Mouse (Mus musculus) kidney, adult 2 months (tissue): Measurements from ENCODE around the gene Magi1. TPM values are rescaled to one million over a fixed set of nuclear protein-coding genes. Genes with fewer than 3 reads are reported as not detected.
A peak's percentile ranks its signal among the peaks of the same experiment; 100 is the strongest.

Experiments
- DNase-seq: peaks from one replicate; pipeline ENCODE4 v3.0.0; 2021
- H3K27ac ChIP-seq: fragments of 200-500 bp; 2 replicates; pipeline ENCODE4 v1.5.1; 2012; ENCODE audit warnings: low read depth, low read length, control low read depth, inconsistent platforms; ENCODE audit not compliant: insufficient read depth
- H3K27me3 ChIP-seq: fragments of 200-500 bp; replicated peaks from 2 replicates; pipeline ENCODE4 v1.6.1; 2012; ENCODE audit warnings: mild to moderate bottlenecking, moderate library complexity, low read length, inconsistent platforms; ENCODE audit not compliant: control insufficient read depth, insufficient read depth
- H3K36me3 ChIP-seq: fragments of 200-500 bp; 2 replicates; pipeline ENCODE4 v1.6.1; 2012; ENCODE audit warnings: mild to moderate bottlenecking, moderate library complexity, low read length, inconsistent platforms; ENCODE audit not compliant: control insufficient read depth, insufficient read depth
- H3K4me1 ChIP-seq: fragments of 200-500 bp; 2 replicates; pipeline ENCODE4 v1.6.1; 2011; ENCODE audit warnings: low read length; ENCODE audit not compliant: control insufficient read depth, insufficient read depth
- H3K4me3 ChIP-seq: fragments of 200-500 bp; 2 replicates; pipeline ENCODE4 v1.5.1; 2011; ENCODE audit warnings: mild to moderate bottlenecking, low read depth, low read length, control low read depth; ENCODE audit not compliant: insufficient read depth
- CTCF ChIP-seq: fragments of 200-500 bp; conservative IDR thresholded peaks from 2 replicates; pipeline ENCODE4 v1.5.1; 2011; ENCODE audit warnings: low read depth, mild to moderate bottlenecking, control low read depth, low read length, moderate library complexity, mixed read lengths; ENCODE audit not compliant: insufficient read depth, insufficient read length
- POLR2A ChIP-seq: fragments of 200-500 bp; IDR thresholded peaks from one replicate; pipeline ENCODE4 v1.6.1; 2011; ENCODE audit warnings: low read depth, low read length, control low read depth
- WGBS: fragments of 180-500 bp; shearing (Covaris S2); methylation state at CpG from one replicate; pipeline ENCODE4 v1.1.7; 2018; 5-methylcytosine and 5-hydroxymethylcytosine counted together
- polyA plus RNA-seq: library from polyadenylated mRNA; depleted of rRNA; stranded (reverse); fragments of >200 nt; gene quantifications from 2 replicates; pipeline ENCODE4 v1.2.3, GENCODE M21; 2012

The Magi1 gene
- polyA plus RNA-seq, 1 experiment = 6.1 TPM

DNA sequence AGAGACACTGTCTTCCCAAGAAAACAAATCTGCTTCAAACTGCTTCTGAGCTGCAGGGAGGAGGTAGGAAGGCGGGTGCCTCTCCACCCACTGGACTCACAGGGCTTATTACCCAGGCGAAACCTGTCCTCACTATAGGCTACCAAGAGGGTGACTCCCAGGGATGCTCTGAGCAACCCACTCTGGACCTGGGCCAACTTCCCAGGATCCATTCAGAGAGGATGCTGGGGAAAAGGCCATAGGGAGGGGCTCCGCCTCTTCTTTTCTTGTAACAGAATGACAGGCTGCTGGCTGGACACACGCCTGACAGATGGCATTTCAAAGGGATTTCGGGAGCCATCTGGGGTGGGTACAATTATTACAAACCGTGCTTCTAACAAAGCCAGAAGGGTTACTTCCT is 463.8 kb downstream of the Magi1 start:
- Histone ChIP-seq H3K27me3 (no peaks in the 10 kb centered on the region), H3K27ac (no peak overlapping the region), H3K4me3 (no peak overlapping the region), H3K4me1 (peaks cover 6% of the 10 kb centered on the region; the same call in 1 of the 2 replicates), H3K36me3 (no peaks in the 10 kb centered on the region)
- no peak for DNase-seq
- WGBS = 69% methylated on average over 6 of the region's 6 CpGs
- TF ChIP-seq POLR2A (no peak), CTCF (no peak)

DNA sequence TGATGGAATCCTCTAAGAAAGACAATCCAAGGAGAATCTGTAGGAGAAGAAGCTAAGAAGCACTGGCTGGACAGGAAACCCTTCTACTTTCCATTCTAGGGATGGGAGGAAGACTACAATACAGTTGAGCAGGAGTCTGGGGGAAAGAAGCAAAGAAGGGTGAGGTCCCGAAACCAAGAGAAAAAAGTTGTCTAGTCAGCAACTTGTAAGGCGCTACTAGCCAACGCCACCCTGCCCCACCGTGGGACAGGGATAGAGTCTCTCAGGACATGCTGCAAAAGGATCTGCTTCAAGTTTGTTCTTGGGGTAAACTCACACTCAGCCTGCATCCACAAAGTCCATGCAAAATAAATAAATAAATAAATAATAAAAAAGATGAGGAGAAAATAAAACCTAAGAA is 464.4 kb downstream of the Magi1 start:
- H3K36me3 ChIP-seq = no peaks in the 10 kb centered on the region
- no peak for DNase-seq
- no peak overlapping the region for H3K27ac ChIP-seq
- WGBS = over 99% methylated on average over 4 of the region's 4 CpGs
- no peaks in the 10 kb centered on the region for H3K27me3 ChIP-seq
- H3K4me3 ChIP-seq = no peak overlapping the region
- peaks cover 6% of the 10 kb centered on the region; the same call in 1 of the 2 replicates for H3K4me1 ChIP-seq
- no peak for TF ChIP-seq POLR2A
- no peak for TF ChIP-seq CTCF

DNA sequence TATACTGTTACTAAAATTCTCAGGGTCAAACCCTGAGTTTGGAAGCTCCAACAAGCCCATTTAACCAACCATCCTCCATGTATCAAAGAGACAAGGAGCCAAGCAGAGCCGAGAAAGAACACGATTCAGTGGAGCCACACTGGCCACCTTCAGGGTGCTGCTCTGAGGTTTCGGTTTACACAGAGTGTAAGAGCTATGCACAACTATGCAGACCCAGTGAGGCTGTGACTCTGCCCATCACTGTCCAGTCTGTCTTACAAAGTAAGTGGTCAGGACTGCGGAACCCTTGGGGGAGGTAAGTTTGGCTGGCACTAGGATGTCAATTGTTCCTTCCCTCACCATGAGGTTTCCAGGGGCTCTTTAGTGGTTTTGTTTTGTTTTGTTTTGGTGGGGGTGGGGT is 465.2 kb downstream of the Magi1 start:
- Histone ChIP-seq H3K36me3 (no peaks in the 10 kb centered on the region), H3K27ac (no peak overlapping the region), H3K4me3 (no peak overlapping the region), H3K4me1 (peaks cover 6% of the 10 kb centered on the region; the same call in 1 of the 2 replicates), H3K27me3 (no peaks in the 10 kb centered on the region)
- DNase-seq = no peak
- no peak for TF ChIP-seq POLR2A
- no peak for TF ChIP-seq CTCF
- 71% methylated on average over 4 of the region's 4 CpGs for WGBS

DNA sequence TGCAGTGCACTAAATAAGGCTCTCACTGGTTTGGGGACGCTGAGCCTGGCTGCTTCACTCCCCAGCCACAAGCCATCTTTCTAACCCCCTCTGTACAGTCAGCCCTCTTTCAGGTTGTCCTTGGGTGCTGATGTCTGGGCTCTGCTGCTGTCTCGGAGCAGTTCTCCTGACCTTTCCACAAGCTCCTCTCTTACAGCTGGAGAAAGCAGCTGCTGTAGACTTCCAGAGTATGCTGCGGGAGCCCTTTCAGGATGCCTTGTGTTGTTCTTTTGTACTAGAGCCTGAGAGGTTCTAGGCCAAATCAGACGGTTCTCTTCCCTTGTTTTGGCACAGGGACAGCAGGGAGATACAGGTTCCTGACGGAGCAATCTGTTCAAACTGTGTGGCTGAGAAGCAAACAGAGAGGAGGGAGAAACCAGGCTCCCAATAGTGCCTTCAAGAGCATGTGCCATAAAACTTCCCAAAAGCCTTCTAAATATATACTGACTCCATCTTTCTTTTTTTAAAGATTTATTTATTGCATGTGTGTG is 478.2 kb downstream of the Magi1 start:
- no peak for DNase-seq
- no peaks in the 10 kb centered on the region; the same call in 1 of the 2 replicates for H3K4me1 ChIP-seq
- no peak overlapping the region for H3K4me3 ChIP-seq
- 83% methylated on average over 5 of the region's 5 CpGs for WGBS
- no peak overlapping the region for H3K27ac ChIP-seq
- no peaks in the 10 kb centered on the region for H3K36me3 ChIP-seq
- no peak for TF ChIP-seq CTCF
- TF ChIP-seq POLR2A = no peak
- H3K27me3 ChIP-seq = no peaks in the 10 kb centered on the region; the same call in 1 of the 2 replicates

DNA sequence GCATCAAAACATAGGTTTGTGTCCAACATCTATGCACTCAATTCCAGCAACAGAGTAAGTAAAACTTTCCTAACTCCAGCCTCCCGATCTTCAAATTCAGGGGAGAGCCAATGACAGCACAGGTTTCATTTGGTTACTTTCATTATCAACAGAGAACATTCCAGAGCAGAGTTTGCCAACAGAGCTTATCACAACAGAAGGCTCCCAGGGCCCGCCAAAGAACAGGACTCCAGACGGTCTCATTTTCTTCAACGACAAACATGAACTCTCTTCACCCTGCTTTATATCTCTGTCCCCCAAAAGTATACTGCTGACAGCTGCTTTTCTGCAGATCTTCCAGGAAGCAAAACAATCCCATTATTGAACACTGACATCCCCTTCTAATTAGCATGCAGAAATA is 481.3 kb downstream of the Magi1 start:
- Histone ChIP-seq H3K4me1 (no peaks in the 10 kb centered on the region; the same call in 1 of the 2 replicates), H3K4me3 (no peak overlapping the region), H3K36me3 (no peaks in the 10 kb centered on the region), H3K27me3 (no peaks in the 10 kb centered on the region; the same call in 1 of the 2 replicates), H3K27ac (no peak overlapping the region)
- peak; percentile 14 for DNase-seq
- 53% methylated on average over 4 of the region's 4 CpGs for WGBS
- TF ChIP-seq POLR2A = no peak
- no peak for TF ChIP-seq CTCF

DNA sequence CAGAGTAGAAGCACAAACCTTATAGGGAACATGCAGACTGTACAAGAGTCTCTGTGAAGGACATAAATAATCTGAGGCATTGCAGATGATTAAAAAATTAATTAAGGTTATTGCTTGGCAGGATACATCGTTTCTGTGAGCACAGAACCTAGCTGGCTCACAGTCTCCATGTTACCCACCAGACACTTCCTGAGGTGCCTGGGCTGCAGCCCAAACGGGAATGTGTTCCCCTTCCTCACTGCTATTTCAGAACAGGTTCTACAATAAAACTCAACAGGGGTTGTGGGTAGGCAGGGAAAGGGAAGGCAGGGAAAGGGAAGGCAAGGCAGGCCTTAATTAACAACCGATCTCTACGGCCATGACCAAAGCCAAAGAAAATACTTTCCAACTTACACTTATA is 483.3 kb downstream of the Magi1 start:
- Histone ChIP-seq H3K36me3 (no peaks in the 10 kb centered on the region), H3K27ac (no peak overlapping the region), H3K4me3 (no peak overlapping the region), H3K27me3 (no peaks in the 10 kb centered on the region; the same call in 1 of the 2 replicates), H3K4me1 (no peaks in the 10 kb centered on the region; the same call in 1 of the 2 replicates)
- DNase-seq = no peak
- WGBS = 65% methylated on average over 4 of the region's 4 CpGs
- TF ChIP-seq CTCF (no peak), POLR2A (no peak)

DNA sequence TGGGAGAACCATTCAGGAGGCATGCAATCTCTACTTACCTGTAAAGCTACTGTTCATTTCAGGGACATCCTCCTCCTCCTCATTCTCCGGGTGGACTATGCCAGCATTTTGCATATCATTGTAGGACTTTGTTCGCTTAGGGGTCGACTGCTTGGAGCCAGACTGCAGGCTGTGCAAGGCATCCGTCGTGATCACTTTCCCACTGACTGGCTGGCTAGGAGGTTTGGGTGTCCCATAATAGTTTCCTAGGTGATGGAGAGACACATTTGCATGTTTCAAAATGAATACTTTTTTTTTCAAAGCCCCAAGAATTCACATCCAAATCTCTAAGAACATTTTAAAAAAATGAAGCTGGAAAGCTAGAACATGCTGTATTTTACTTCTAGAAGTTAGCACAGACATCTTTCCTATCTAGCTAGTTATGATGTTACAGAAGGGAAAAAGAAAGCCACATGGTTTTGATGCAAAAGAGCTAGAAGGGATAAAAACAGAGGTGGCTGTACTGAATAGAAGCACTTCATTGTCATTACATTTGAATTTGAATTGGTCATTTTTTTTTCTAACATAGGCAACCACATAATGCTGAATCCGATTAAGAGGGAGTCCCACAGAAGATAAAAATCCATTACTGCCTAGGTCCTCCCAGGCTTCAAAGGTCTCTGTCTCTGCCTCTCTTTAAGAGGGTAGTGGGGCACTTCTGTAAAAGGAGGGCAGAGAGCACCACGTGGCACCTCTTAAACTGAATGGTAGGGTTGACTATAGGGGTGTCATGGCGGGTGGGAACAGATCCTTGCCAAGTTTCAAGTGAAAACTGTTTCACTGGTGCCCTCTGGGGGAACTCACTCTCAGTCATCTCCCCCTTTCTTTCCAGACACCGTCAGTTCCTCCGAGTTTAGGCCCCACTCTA is 491.2 kb downstream of the Magi1 start:
- TF ChIP-seq CTCF (no peak), POLR2A (no peak)
- 84% methylated on average over 10 of the region's 10 CpGs for WGBS
- H3K4me1 ChIP-seq = no peaks in the 10 kb centered on the region
- H3K27me3 ChIP-seq = no peaks in the 10 kb centered on the region
- no peak overlapping the region for H3K27ac ChIP-seq
- H3K4me3 ChIP-seq = no peak overlapping the region
- DNase-seq = no peak
- H3K36me3 ChIP-seq = no peaks in the 10 kb centered on the region

DNA sequence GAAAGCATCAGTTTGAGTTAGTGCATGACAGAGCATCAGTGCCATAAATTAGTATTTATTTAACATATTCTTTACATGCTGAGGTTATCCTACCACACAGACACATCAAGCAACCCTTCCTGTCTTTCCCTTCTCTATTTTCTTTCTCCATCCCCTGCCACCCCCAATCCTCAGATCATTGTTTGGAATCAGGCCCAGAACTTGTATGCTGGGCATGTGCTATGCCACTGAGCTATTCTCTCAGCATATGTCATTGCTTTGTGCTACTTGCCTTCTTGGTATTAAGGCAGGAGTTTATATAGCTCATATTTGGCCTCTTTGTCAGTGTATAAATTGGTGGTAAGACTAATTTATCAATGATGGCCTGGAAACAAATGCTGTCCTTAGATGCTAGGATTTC is 494.0 kb downstream of the Magi1 start:
- TF ChIP-seq POLR2A (no peak), CTCF (no peak)
- no peaks in the 10 kb centered on the region for H3K36me3 ChIP-seq
- no peak overlapping the region for H3K4me3 ChIP-seq
- no peak for DNase-seq
- no peaks in the 10 kb centered on the region for H3K27me3 ChIP-seq
- no peaks in the 10 kb centered on the region for H3K4me1 ChIP-seq
- no peak overlapping the region for H3K27ac ChIP-seq
